Mouse (Mus musculus): Measurements from ENCODE around the gene Sgms1. TPM values are rescaled to one million over a fixed set of nuclear protein-coding genes. Genes with fewer than 3 reads are reported as not detected.

The Sgms1 gene
- polyA plus RNA-seq, 1 experiment from 2014 or later = 28.9 TPM

GRCm38 (mm10) chr19:32191596-32191995 is 197.9 kb downstream of the Sgms1 start:
- WGBS = 90% methylated on average over 3 of the region's 3 CpGs
- no peak overlapping the region for H3K4me2 ChIP-seq (replicated peaks)
- 0 out of 2 replicates have a peak, but pooled peaks cover 3% of the 10 kb centered on the region for H3K4me1 ChIP-seq
- ATAC-seq (ENCODE audit: insufficient number of reproducible peaks, insufficient read depth, low FRiP score, low TSS enrichment) = no peak
- H3K9me3 ChIP-seq = no peaks in the 10 kb centered on the region
- no peaks in the 10 kb centered on the region for H3K36me3 ChIP-seq
- no peak overlapping the region for H3K27ac ChIP-seq
- no peak overlapping the region for H3K4me3 ChIP-seq
- no peaks in the 10 kb centered on the region for H3K27me3 ChIP-seq
- no peak overlapping the region for H3K9ac ChIP-seq

- Histone ChIP-seq H3K4me2 (replicated peaks) (no peak overlapping the region), H3K27ac (no peak overlapping the region), H3K4me3 (no peak overlapping the region), H3K36me3 (no peaks in the 10 kb centered on the region), H3K9ac (no peak overlapping the region), H3K4me1 (no peaks in the 10 kb centered on the region), H3K9me3 (no peaks in the 10 kb centered on the region), H3K27me3 (no peaks in the 10 kb centered on the region)
- WGBS = 88% methylated on average over 6 of the region's 6 CpGs
- no peak for ATAC-seq (ENCODE audit: insufficient number of reproducible peaks, insufficient read depth, low FRiP score, low TSS enrichment)
Observed at GRCm38 (mm10) chr19:32189961-32190360, 199.6 kb downstream of the Sgms1 start.

- H3K4me1 ChIP-seq = no peaks in the 10 kb centered on the region
- 51% methylated on average over 5 of the region's 5 CpGs for WGBS
- H3K27ac ChIP-seq = no peak overlapping the region
- no peak overlapping the region for H3K9ac ChIP-seq
- H3K36me3 ChIP-seq = no peaks in the 10 kb centered on the region
- H3K4me2 ChIP-seq (replicated peaks) = no peak overlapping the region
- H3K4me3 ChIP-seq = no peak overlapping the region
- ATAC-seq (ENCODE audit: insufficient number of reproducible peaks, insufficient read depth, low FRiP score, low TSS enrichment) = no peak
- H3K27me3 ChIP-seq = no peaks in the 10 kb centered on the region
- H3K9me3 ChIP-seq = no peaks in the 10 kb centered on the region
Observed at GRCm38 (mm10) chr19:32189036-32189436, 200.5 kb downstream of the Sgms1 start.

GRCm38 (mm10) chr19:32186594-32187092 is 202.9 kb downstream of the Sgms1 start:
- no peak for ATAC-seq (ENCODE audit: insufficient number of reproducible peaks, insufficient read depth, low FRiP score, low TSS enrichment)
- Histone ChIP-seq H3K4me1 (no peaks in the 10 kb centered on the region), H3K27me3 (no peaks in the 10 kb centered on the region), H3K4me3 (no peak overlapping the region), H3K27ac (no peak overlapping the region), H3K4me2 (replicated peaks) (no peak overlapping the region), H3K9ac (no peak overlapping the region), H3K9me3 (no peaks in the 10 kb centered on the region), H3K36me3 (no peaks in the 10 kb centered on the region)
- 77% methylated on average over 8 of the region's 8 CpGs for WGBS

- Histone ChIP-seq H3K4me3 (no peak overlapping the region), H3K4me1 (peaks cover 8% of the 10 kb centered on the region), H3K27me3 (no peaks in the 10 kb centered on the region), H3K4me2 (replicated peaks) (no peak overlapping the region), H3K27ac (no peak overlapping the region), H3K9ac (no peak overlapping the region), H3K9me3 (no peaks in the 10 kb centered on the region), H3K36me3 (no peaks in the 10 kb centered on the region)
- 89% methylated on average over 4 of the region's 4 CpGs for WGBS
- ATAC-seq (ENCODE audit: insufficient number of reproducible peaks, insufficient read depth, low FRiP score, low TSS enrichment) = no peak
Observed at GRCm38 (mm10) chr19:32183005-32183404, 206.5 kb downstream of the Sgms1 start.

GRCm38 (mm10) chr19:32182471-32182870 is 207.0 kb downstream of the Sgms1 start:
- Histone ChIP-seq H3K27me3 (no peaks in the 10 kb centered on the region), H3K4me2 (replicated peaks) (no peak overlapping the region), H3K9ac (no peak overlapping the region), H3K4me3 (no peak overlapping the region), H3K27ac (no peak overlapping the region), H3K9me3 (no peaks in the 10 kb centered on the region), H3K36me3 (no peaks in the 10 kb centered on the region), H3K4me1 (peaks cover 8% of the 10 kb centered on the region)
- no peak for ATAC-seq (ENCODE audit: insufficient number of reproducible peaks, insufficient read depth, low FRiP score, low TSS enrichment)
- 89% methylated on average over 5 of the region's 5 CpGs for WGBS

- Histone ChIP-seq H3K9ac (no peak overlapping the region), H3K4me2 (replicated peaks) (no peak overlapping the region), H3K9me3 (no peaks in the 10 kb centered on the region), H3K4me1 (peaks cover 8% of the 10 kb centered on the region), H3K36me3 (no peaks in the 10 kb centered on the region), H3K4me3 (no peak overlapping the region), H3K27me3 (no peaks in the 10 kb centered on the region), H3K27ac (peak overlapping the region; percentile 11; the same call in 1 of the 2 replicates)
- no peak for ATAC-seq (ENCODE audit: insufficient number of reproducible peaks, insufficient read depth, low FRiP score, low TSS enrichment)
- 75% methylated on average over 12 of the region's 12 CpGs for WGBS
Observed at GRCm38 (mm10) chr19:32181721-32182394, 207.7 kb downstream of the Sgms1 start.

- Histone ChIP-seq H3K4me2 (replicated peaks) (no peak overlapping the region), H3K9me3 (no peaks in the 10 kb centered on the region), H3K4me1 (peaks cover 8% of the 10 kb centered on the region), H3K9ac (no peak overlapping the region), H3K4me3 (no peak overlapping the region), H3K27me3 (no peaks in the 10 kb centered on the region), H3K36me3 (no peaks in the 10 kb centered on the region), H3K27ac (peak overlapping the region; percentile 11; the same call in 1 of the 2 replicates)
- 78% methylated on average over 14 of the region's 14 CpGs for WGBS
- ATAC-seq (ENCODE audit: insufficient number of reproducible peaks, insufficient read depth, low FRiP score, low TSS enrichment) = no peak
Observed at GRCm38 (mm10) chr19:32180756-32181674, 208.5 kb downstream of the Sgms1 start.

- H3K9me3 ChIP-seq = no peaks in the 10 kb centered on the region
- no peaks in the 10 kb centered on the region for H3K27me3 ChIP-seq
- no peak overlapping the region for H3K4me2 ChIP-seq (replicated peaks)
- H3K27ac ChIP-seq = no peak overlapping the region
- no peak overlapping the region for H3K4me3 ChIP-seq
- no peak overlapping the region for H3K9ac ChIP-seq
- ATAC-seq (ENCODE audit: insufficient number of reproducible peaks, insufficient read depth, low FRiP score, low TSS enrichment) = no peak
- no peaks in the 10 kb centered on the region for H3K36me3 ChIP-seq
- H3K4me1 ChIP-seq = peaks cover 8% of the 10 kb centered on the region
- WGBS = 63% methylated on average over 5 of the region's 5 CpGs
Observed at GRCm38 (mm10) chr19:32179978-32180413, 209.5 kb downstream of the Sgms1 start.

GRCm38 (mm10) chr19:32179514-32179913 is 210.0 kb downstream of the Sgms1 start:
- 55% methylated on average over 4 of the region's 4 CpGs for WGBS
- no peak overlapping the region for H3K27ac ChIP-seq
- no peak for ATAC-seq (ENCODE audit: insufficient number of reproducible peaks, insufficient read depth, low FRiP score, low TSS enrichment)

GRCm38 (mm10) chr19:32178161-32178560 is 211.4 kb downstream of the Sgms1 start:
- Histone ChIP-seq H3K4me1 (peaks cover 8% of the 10 kb centered on the region), H3K9ac (no peak overlapping the region), H3K4me2 (replicated peaks) (no peak overlapping the region), H3K27me3 (no peaks in the 10 kb centered on the region), H3K27ac (no peak overlapping the region), H3K4me3 (no peak overlapping the region), H3K36me3 (no peaks in the 10 kb centered on the region), H3K9me3 (no peaks in the 10 kb centered on the region)
- ATAC-seq (ENCODE audit: insufficient number of reproducible peaks, insufficient read depth, low FRiP score, low TSS enrichment) = no peak
- WGBS = 80% methylated on average over 2 of the region's 2 CpGs

More at GRCm38 (mm10) chr19:32179514-32179913, 210.0 kb downstream of the Sgms1 start:
- Histone ChIP-seq H3K36me3 (no peaks in the 10 kb centered on the region), H3K4me2 (replicated peaks) (no peak overlapping the region), H3K4me1 (peaks cover 8% of the 10 kb centered on the region), H3K9ac (no peak overlapping the region), H3K27me3 (no peaks in the 10 kb centered on the region), H3K4me3 (no peak overlapping the region), H3K9me3 (no peaks in the 10 kb centered on the region)
